Mouse (Mus musculus) thymus, postnatal 0 days (tissue): ENCODE measurements at regions not wholly inside any gene's neighbourhood (a gene's known extent, or its start where the extent isn't known, plus 50 kb on each side); places are given as distances from the start of the nearest gene placed in this dataset.
A peak's percentile ranks its signal among the peaks of the same experiment; 100 is the strongest.

ENCODE experiments used
- DNase-seq: peaks from one replicate; pipeline ENCODE4 v3.0.0-alpha.2; 2015; ENCODE audit warnings: low spot score

- no peak for DNase-seq
These were observed 172.6 kb upstream of the Tars start for GRCm38 (mm10) chr15:11572063-11572462.

- no peak for DNase-seq
These were observed 166.1 kb upstream of the Tars start for GRCm38 (mm10) chr15:11565503-11566031.

- no peak for DNase-seq
These were observed 153.1 kb upstream of the Tars start for GRCm38 (mm10) chr15:11552568-11552967.

GRCm38 (mm10) chr15:11552110-11552509 is 152.6 kb upstream of the Tars start:
- DNase-seq = no peak

GRCm38 (mm10) chr15:11539485-11539884 is 140.0 kb upstream of the Tars start:
- no peak for DNase-seq

- no peak for DNase-seq
These were observed 136.7 kb upstream of the Tars start for GRCm38 (mm10) chr15:11536076-11536620.

GRCm38 (mm10) chr15:11534404-11535251 is 135.2 kb upstream of the Tars start:
- DNase-seq = no peak

- DNase-seq = no peak
These were observed 134.2 kb upstream of the Tars start for GRCm38 (mm10) chr15:11533616-11534015.

GRCm38 (mm10) chr15:11533002-11533610 is 133.6 kb upstream of the Tars start:
- peak; percentile 86 for DNase-seq

- peak; percentile 51 for DNase-seq
These were observed 133.1 kb upstream of the Tars start for GRCm38 (mm10) chr15:11532536-11532935.

- no peak for DNase-seq
These were observed 130.7 kb upstream of the Tars start for GRCm38 (mm10) chr15:11529819-11530810.

- no peak for DNase-seq
These were observed 125.1 kb upstream of the Tars start for GRCm38 (mm10) chr15:11524337-11525106.

GRCm38 (mm10) chr15:11518565-11518964 is 119.1 kb upstream of the Tars start:
- no peak for DNase-seq

- no peak for DNase-seq
These were observed 118.4 kb upstream of the Tars start for GRCm38 (mm10) chr15:11517892-11518291.

GRCm38 (mm10) chr15:11505076-11505639 is 105.7 kb upstream of the Tars start:
- DNase-seq = no peak

GRCm38 (mm10) chr15:11496436-11496835 is 97.0 kb upstream of the Tars start:
- DNase-seq = no peak

GRCm38 (mm10) chr15:11489116-11489515 is 89.7 kb upstream of the Tars start:
- no peak for DNase-seq

GRCm38 (mm10) chr15:11487268-11487783 is 87.9 kb upstream of the Tars start:
- no peak for DNase-seq

- DNase-seq = no peak
These were observed 84.5 kb upstream of the Tars start for GRCm38 (mm10) chr15:11483916-11484315.
